ENCODE assay signal across 12 mouse cellular contexts in the genomic region with DNA sequence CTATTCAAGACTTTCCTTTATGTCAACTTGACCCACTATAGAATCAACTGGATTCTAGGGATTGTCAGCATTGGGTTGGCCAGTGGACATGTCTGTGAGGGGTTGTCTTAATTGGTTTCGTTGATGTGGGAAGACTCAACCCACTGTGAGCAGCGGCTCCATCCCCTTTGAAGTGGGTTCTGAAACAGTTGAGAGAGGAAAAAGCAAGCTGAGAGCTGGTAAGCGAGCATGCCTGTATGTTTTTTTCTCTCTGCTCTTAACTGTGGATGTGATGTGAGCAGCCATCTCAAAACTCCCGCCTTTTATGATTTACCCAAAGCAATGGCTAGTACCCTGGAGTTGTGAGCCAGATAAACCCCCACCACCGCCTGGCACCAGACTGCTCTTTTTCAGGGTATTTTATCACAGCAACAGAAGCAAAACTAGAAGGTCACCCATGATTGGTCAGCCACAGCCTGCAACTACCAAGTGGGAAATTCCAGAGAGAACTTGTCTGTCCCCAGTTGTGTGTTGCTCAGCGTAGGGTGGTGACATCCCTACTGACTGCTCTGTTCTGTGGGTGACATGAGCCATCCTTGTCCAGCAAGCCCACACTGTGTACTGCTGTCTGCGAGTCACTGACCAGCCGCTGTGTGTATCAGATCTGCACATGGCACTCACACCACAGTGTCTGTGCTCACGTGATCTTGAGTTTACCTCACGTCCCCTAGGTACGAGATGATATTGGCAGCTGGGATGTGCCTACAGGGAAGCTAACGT. TPM values are rescaled to one million over a fixed set of nuclear protein-coding genes. Genes with fewer than 3 reads are reported as not detected.
DNase-seq lines count a peak whose midpoint lies in the region; ATAC-seq lines count a peak whose summit lies in the region.
"Had no signal": no experiment of that assay in that cellular context is flagged by ENCODE, and none has a peak within 500 bp of the region (broad histone marks: within the 10 kb centered on the region; RNA-seq: fewer than 3 reads in every experiment).

No protein-coding gene starts in this region.

- H3K27me3 ChIP-seq in heart, embryonic 15.5 days = no peaks in the 10 kb centered on the region
- no peaks in the 10 kb centered on the region for H3K27me3 ChIP-seq in kidney, embryonic 14.5 days (ENCODE audit: control insufficient read depth, insufficient read depth, low read length)
- H3K27me3 ChIP-seq: limb, embryonic 13.5 days; stomach, embryonic 15.5 days had no signal

- H3K9me3 ChIP-seq in heart, embryonic 15.5 days (replicated peaks) = no peaks in the 10 kb centered on the region
- H3K9me3 ChIP-seq in kidney, embryonic 14.5 days (ENCODE audit: control insufficient read depth, low read length) = no peaks in the 10 kb centered on the region
- H3K9me3 ChIP-seq: limb, embryonic 13.5 days; stomach, embryonic 15.5 days had no signal

- peaks cover 16% of the 10 kb centered on the region; the same call in 1 of the 2 replicates for H3K36me3 ChIP-seq in heart, embryonic 15.5 days
- H3K36me3 ChIP-seq in kidney, embryonic 14.5 days (ENCODE audit: control insufficient read depth, insufficient read depth, low read length) = peaks cover 18% of the 10 kb centered on the region; the same call in 1 of the 2 replicates

- no peak overlapping the region for H3K9ac ChIP-seq in heart, embryonic 15.5 days
- H3K9ac ChIP-seq in kidney, embryonic 14.5 days (ENCODE audit: low read depth, low read length) = no peak overlapping the region
- H3K9ac ChIP-seq: limb, embryonic 13.5 days; stomach, embryonic 15.5 days had no signal

- no peak overlapping the region for H3K4me3 ChIP-seq in heart, embryonic 15.5 days
- no peak overlapping the region for H3K4me3 ChIP-seq in kidney, embryonic 14.5 days (ENCODE audit: low read length)
- H3K4me3 ChIP-seq: limb, embryonic 13.5 days; stomach, embryonic 15.5 days had no signal

- ATAC-seq in heart, embryonic 15.5 days (replicated peaks; ENCODE audit: insufficient number of reproducible peaks, insufficient read depth, low FRiP score, low read depth) = 0 out of 2 replicates have a peak, but pooled peaks have one; percentile 40
- peak; percentile 18 for ATAC-seq in common myeloid progenitor, adult 5-6 weeks (replicated peaks; ENCODE audit: low read depth, poor library complexity, severe bottlenecking)
- ATAC-seq in monocyte, adult 5-6 weeks (replicated peaks; ENCODE audit: insufficient number of reproducible peaks, low FRiP score, low TSS enrichment, poor library complexity, severe bottlenecking) = no peak; the same call in 1 of the 2 replicates
- ATAC-seq in kidney, embryonic 14.5 days (ENCODE audit: low FRiP score, low TSS enrichment) = no peak; the same call in 1 of the 2 replicates
- ATAC-seq: forebrain, embryonic 14.5 days had no signal

- H3K27ac ChIP-seq in heart, embryonic 15.5 days = peak overlapping the region; percentile 81
- H3K27ac ChIP-seq in kidney, embryonic 14.5 days (ENCODE audit: low read depth, low read length) = no peak overlapping the region
- H3K27ac ChIP-seq: limb, embryonic 13.5 days; stomach, embryonic 15.5 days had no signal

- no peak overlapping the region for H3K4me2 ChIP-seq in heart, embryonic 15.5 days
- H3K4me2 ChIP-seq in kidney, embryonic 14.5 days (replicated peaks; ENCODE audit: low read depth, low read length) = no peak overlapping the region
- H3K4me2 ChIP-seq: limb, embryonic 13.5 days; stomach, embryonic 15.5 days had no signal

- no peak for DNase-seq in heart, adult 9 months (ENCODE audit: low spot score in 2 of 2)
- DNase-seq in CD4-positive helper T cell, adult 2 months (ENCODE audit: low read depth, low spot score) = peak; percentile 65
- peak; percentile 36 to 68 for DNase-seq in lung, postnatal 4 days
- no peak for DNase-seq in left cerebral cortex, adult 9 months (ENCODE audit: low spot score in 2 of 2)
- DNase-seq: cerebellum, adult 8-10 months had no signal

- H3K4me1 ChIP-seq in heart, embryonic 15.5 days (replicated peaks) = peaks cover 49% of the 10 kb centered on the region
- peaks cover 9% of the 10 kb centered on the region; the same call in 1 of the 2 replicates for H3K4me1 ChIP-seq in kidney, embryonic 14.5 days (ENCODE audit: control insufficient read depth, insufficient read depth, low read length)
- H3K4me1 ChIP-seq: limb, embryonic 13.5 days had no signal

- WGBS in heart, embryonic 15.5 days = 57% methylated on average over 12 of the region's 12 CpGs
- 85% methylated on average over 12 of the region's 12 CpGs for WGBS in kidney, embryonic 14.5 days

RNA-seq across cellular contexts. Expression of a gene that starts 8.3 kb away (rescaled TPM):
- polyA plus RNA-seq in heart, embryonic 15.5 days (2015; fragmentation: Nextera tagmentation; extraction: Ambion mirVana) = 31.0 and 43.2 TPM in 2 replicates
- 80.9 and 86.3 TPM in 2 replicates for total RNA-seq in common myeloid progenitor, adult 5-6 weeks (2017)
- total RNA-seq in monocyte, adult 5-6 weeks (2017) = 118 to 169 TPM (median 121 TPM) in 3 replicates
- 32.8 and 41.7 TPM in 2 replicates for polyA plus RNA-seq in kidney, embryonic 14.5 days (2014; fragmentation: Nextera tagmentation; extraction: Ambion mirVana)

RNA-seq across cellular contexts. Expression of a gene that starts 9.1 kb away (rescaled TPM):
- 28.3 and 42.0 TPM in 2 replicates for polyA plus RNA-seq in heart, embryonic 15.5 days (2015; fragmentation: Nextera tagmentation; extraction: Ambion mirVana)
- 365 and 466 TPM in 2 replicates for total RNA-seq in common myeloid progenitor, adult 5-6 weeks (2017)
- total RNA-seq in monocyte, adult 5-6 weeks (2017) = 185 to 246 TPM (median 193 TPM) in 3 replicates
- polyA plus RNA-seq in kidney, embryonic 14.5 days (2014; fragmentation: Nextera tagmentation; extraction: Ambion mirVana) = 37.0 and 67.9 TPM in 2 replicates

RNA-seq across cellular contexts. Expression of a gene that starts 39.7 kb away (rescaled TPM):
- polyA plus RNA-seq in heart, embryonic 15.5 days (2015; fragmentation: Nextera tagmentation; extraction: Ambion mirVana) = 39.0 and 52.9 TPM in 2 replicates
- total RNA-seq in common myeloid progenitor, adult 5-6 weeks (2017) = 59.4 and 74.8 TPM in 2 replicates
- 33.0 to 67.3 TPM (median 42.5 TPM) in 3 replicates for total RNA-seq in monocyte, adult 5-6 weeks (2017)
- polyA plus RNA-seq in kidney, embryonic 14.5 days (2014; fragmentation: Nextera tagmentation; extraction: Ambion mirVana) = 128 and 143 TPM in 2 replicates

Comparison
In these comparisons a context has a peak if more than half of its experiments do, and no peak if none do; other contexts are left out.
1. ATAC-seq: peak in heart, embryonic 15.5 days (single experiment) and common myeloid progenitor, adult 5-6 weeks (single experiment); none in monocyte, adult 5-6 weeks (single experiment) and kidney, embryonic 14.5 days (single experiment).
2. DNase-seq: peak in CD4-positive helper T cell, adult 2 months (single experiment) and lung, postnatal 4 days (2 of 2); none in heart, adult 9 months (0 of 2) and left cerebral cortex, adult 9 months (0 of 2).